Mouse (Mus musculus): ENCODE results near the gene Cplx2.

DNA sequence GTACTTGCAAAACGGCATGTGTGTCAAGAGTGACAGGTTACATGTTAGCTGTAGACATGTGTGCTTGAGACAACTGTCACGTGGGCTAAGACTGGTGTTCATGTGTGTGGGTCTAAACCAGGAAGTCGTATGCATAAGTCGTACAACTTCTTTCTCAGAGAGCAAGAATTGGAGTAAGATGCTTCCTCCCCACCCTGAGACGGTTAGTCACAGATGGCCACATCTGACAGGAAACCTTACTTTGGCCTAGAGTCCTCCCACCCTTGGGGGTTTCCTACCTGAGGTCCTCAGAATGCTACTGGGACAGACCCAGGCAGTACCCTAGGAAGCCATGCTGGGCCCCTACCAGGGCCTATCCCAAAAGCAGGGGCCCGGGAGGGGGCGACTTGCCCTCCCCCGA lies 10.2 kb downstream of the Cplx2 start:
- TF ChIP-seq CTCF (IDR thresholded peaks at IDR 0.05; ENCODE audit: insufficient read depth, low read length), result no peak
- TF ChIP-seq POLR2A (IDR thresholded peaks at IDR 0.05; ENCODE audit: borderline replicate concordance, extremely low read depth, low read depth, low read length), result no peak
